Mouse (Mus musculus): ENCODE results near the gene Wdfy2. TPM values are rescaled to one million over a fixed set of nuclear protein-coding genes. Genes with fewer than 3 reads are reported as not detected.
"Not testable (repeated sequence)": the region's sequence is repeated elsewhere in the genome, so short reads cannot be mapped to it uniquely, and the experiment has no call there.

Wdfy2 gene
- total RNA-seq, 2 experiments from 2014 or later: 25.5 to 29.0 TPM

DNA sequence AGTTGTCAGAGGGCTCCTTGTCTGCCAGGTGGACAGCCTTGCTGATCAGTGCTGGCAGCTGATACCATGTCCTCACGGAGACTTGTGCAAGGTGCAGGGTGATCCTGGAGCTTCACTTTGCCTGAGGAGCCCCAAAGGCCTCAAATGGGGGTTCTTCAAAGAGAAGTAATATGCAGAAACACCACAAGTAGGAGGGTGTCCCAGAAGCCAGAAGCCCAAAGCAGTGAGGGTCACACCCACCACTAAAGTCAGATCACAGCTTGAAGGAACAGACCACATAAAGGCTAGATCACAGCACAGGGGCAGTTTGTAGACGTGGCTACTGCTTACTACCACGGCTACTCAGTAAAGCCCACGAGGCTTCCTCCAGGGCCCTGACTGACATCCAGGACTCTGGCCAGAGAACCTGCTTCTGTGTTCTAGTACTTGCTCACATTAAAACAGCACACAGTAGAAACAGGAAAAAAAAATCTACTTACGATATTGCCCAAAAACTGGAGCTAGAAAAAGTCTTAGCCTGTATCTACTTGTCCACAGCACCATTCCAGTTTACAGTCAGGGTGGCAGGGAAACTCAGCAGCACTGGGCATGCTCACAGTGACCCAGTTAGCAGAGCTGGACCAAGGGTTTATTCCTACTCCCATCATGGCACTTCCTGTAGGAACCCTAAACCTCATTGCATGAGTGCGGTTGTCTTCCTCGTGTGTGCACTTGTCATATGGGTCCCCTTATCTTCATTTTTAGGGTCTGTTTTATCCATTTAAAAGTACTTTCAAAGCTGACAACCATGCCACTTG is 41.4 kb downstream of the Wdfy2 start:
- no peak for DNase-seq

DNA sequence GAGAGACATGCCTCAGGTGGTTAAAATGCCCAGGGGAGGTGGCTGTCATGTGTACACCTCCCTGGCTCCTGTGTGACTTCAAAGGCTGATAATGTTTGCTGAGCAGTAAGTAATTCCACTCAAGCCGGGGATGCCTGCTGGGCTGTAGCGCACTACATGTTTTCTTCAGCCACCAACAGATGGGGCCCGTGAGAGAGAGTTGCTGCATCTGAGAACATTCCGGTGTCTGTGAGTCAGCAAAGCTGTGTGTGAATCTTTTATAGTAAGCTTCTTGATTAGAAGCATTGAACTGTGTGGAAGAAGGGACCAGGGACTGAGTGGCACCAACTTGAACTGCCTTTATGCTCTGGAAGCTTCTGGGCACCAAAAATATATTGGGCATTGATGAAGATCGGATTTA is 42.0 kb downstream of the Wdfy2 start:
- peak; percentile 82 for DNase-seq

DNA sequence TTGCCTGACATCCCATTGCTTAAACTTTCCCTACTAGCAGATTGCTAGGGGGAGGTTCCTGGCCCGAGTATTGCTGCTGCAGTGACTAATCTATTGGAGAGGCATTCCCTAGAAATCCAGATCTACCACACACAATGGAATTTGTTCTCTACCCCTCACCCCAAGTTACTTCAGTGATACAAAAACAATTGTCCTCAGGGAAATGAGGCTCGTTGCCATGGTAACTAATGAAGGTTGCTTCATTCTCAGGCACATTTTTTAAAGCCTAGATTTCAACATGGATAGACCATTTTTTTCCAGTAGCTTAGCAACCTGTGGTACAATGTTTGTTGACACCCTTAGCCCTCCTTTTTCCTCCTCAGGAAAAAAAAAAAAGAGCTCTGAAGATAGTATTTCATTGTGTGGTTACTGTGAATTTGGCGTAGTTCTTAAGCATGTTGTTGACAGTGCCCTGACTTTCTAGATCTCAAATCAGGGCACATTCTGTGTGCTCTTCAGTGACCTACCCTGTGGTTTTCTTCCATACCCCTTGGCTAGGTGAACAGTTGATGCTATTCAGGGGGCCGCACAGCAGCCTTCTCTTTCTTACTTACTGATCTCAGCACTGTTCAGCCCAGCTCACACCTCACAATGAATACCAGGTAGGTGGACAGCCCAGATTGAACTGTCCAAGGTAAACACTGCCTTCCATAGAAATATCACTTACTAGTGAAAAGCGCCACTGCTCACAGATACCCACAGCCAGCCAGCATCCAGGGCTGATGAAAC is 42.8 kb downstream of the Wdfy2 start:
- peak; percentile 57 for DNase-seq

DNA sequence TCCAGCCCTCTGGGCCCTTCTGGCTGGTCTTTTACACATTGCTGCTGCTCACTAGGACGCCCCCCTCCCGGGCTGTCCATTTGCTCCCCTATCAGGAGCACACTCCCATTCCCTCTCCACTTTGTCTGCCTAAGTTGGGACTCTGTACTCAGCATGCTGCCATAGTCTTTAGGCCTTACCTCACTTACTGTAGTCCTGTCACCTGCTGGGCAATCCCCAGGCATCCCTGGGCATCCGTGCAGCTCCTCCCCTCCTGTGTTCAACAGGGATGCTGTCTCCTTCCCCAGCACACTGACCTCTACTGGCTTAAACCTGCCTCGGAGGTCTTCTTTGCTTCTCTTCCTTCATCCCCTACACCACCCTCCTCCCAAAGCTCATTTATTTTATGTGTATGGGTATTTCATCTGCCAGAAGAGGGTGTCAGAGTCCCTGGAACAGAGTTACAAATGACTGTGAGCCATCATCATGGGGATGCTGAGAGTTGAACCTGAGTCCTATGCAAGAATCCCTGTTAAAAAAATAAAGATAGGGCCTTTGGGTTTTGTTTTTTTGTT is 44.7 kb downstream of the Wdfy2 start:
- no peak for DNase-seq

DNA sequence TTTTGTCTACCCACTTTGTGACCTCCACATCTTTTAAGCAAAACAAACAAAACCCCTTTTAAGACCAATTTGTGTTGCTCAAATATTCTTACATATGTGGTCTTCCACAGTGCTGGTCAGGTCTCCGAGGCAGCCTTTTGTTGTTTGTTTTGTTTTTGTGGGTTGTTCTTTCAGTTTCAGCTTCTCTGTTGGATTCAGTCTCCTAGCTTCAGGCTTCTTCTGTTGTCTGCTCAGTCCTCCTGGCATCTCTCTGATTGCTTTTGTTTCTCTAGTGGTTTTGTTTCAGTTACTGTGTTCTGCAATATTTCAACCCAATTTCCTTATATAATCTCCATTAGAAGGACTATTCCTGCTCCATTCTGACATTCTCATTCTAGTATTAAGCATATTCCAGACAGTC is 46.1 kb downstream of the Wdfy2 start:
- no peak for DNase-seq

DNA sequence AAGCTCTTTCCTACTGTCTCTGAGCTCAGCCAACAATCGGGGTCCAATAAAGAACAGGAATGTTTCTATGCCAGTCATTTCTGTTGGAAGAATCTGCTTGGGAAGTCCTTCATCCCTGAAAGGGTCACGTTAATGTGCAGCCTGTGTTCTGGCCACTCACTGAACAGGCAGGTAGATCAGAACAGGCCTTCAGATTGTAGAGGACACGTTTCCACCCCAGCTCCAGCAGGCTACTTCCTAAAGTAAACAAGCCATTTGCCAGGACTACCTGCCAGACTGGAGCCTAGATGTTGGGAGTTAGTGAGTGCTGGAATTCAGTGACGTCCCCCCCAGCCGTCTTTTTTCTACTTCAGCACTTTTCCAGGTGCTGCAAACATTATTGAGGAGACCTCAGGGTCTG is 46.7 kb downstream of the Wdfy2 start:
- no peak for DNase-seq

DNA sequence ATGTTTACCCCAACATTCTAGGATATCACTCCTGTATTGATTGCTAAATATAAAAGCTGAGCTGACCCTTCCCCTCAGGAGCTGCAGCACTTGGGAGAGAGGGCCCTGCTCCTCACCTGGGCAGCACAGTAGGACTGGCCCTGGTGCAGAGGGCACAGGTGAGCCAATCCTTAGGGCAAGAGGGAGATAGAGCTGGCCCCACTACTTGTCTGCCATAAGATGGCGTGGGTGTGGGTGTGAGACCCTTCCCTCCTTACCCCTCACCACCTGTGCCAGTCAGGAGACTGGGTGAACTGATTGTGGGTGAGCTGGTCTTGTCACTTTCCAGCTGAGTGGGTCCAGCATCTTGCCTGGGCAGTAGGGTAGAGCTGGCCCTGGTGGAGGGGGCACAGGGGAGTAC is 47.2 kb downstream of the Wdfy2 start:
- no peak for DNase-seq

DNA sequence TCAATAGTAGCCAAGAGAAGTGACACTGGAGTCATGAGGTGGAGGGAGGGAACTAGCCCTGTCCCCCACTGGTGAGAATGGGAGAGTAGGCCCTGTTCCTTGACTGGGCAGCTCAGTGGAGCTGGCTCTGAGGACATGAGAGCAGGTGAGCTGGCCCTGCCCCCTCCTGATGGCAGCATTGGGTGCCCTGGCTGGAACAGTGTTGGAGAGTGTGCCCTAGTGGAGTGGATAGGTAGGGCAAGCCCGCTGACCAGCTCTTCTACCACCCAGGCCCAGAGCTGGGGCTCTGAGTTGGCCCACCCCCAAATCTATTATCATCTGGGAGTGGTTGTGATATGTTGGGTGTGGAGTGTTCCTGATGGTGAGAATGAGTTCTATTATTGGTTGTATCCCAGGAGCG is 47.7 kb downstream of the Wdfy2 start:
- no peak for DNase-seq

DNA sequence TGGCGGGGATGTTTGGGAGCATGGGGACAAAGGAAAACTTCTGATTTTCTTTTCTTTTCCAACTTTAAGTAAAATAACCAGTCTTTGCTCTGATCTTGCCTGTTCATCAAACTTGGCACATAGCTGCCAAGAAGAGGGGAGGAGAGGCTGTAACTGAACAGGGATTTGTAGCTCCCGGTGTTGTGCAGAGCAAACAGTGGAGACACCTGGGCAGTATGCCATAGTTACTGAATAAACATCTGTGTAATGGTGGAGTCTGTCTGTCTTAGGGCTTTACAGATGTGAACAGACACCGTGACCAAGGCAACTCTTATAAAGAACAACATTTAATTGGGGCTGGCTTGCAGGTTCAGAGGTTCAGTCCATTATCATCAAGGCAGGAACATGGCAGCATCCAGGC is 53.9 kb downstream of the Wdfy2 start:
- DNase-seq: no peak

DNA sequence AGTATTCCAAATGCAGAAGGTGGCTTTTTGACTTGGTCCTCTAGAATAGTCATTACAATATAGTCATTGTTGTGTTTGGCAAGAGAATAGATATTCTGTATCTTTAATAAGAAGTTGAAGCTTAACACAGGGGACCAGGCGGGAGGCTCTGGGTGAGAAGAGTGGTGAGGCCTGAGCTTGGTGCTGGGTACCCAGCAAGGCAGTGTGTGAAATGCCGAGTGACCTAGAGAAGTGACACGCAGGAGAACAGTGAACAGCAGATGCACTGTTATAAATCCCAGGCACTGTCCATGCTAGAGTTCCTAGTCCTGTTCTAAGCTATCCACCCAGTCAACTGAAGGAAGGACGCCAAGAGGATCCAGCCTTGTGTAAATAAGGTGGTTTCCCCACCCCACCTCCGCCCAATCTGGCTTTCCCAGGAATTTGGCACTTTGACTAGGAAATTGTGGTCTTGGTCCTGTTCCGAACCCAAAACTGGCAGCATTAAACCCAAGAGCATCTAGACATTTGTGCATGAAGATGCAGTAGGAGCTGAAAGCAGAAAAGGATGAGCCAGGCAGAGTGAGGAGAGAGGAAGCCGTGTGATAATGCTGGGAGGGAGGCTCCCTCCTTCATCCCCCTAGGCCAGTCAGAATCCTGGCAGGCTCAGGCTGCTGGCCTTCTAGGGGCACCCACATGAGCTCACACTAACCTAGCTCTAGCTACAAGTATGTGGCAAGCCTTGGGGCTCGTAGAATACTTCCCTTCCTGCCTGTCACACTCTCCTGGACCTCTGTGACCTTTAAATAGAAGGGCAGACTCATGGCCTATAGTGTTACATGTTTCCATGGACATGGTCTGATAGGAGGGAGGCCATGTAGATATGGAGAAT is 55.5 kb downstream of the Wdfy2 start:
- DNase-seq: no peak

DNA sequence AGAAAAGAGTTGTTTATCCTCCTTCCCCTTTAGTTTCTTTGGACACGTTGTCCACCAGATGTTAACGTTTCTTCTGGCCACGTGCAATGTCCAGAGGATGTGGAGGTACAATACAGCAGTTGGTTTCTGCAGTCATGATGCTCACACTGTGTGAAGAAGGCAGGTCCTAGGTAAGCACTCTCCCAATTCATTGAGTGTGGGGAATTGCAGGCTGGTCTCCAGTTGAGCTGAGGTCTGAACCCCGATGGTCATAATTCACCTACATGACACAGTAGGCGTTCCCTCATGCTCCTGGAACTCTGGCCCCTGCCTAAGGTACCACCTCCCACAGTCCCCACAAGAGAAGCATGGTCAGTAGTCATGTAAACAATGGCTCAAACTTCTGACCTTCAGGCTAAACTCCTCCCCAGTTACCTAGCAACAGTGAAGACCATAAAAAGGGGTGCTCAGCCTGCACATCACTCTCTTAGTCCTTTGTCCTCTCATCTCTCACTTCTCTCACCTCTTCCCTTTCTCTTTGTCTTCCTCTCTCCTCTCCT is 56.2 kb downstream of the Wdfy2 start:
- DNase-seq: not testable (repeated sequence)

DNA sequence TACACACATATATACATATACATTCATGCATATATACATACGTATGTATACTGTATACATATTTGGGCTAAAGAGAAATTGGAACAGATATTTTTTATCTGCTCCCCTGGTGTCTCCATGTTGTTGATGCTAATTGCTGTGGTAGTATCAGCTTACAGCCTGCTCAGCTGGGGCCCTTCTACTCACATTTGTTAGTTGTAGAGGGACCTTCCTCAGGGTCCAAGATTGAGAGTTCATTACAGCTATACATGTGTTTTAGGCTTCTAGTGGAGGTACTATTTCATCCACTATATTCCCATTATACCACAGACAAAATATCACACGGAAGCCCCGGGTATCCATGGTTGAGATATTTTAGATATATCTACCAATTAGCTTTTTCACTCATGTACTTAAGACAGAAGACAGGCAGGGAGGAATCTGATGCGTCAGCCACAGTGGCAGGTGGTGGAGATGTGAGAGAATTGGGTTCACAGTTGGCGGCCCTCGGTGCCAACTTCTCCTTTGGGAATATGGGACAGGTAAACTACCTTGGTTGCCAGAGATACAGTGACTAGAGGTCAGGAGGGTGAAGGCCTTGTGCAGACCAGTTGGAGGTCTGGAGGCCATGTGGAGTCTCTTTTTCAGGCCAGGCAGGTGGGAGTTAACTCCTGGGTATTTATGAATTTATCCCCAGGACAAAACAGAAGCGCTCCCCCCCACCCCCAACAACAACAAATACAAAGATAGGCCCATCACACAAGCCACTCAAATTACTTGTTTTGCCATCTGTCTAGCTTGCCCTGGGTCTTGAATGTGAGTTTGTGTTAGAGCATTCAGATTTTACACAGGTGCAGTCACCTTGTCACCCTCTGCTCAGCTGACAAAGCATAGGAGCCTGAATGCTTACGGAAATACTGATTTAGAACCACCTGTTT is 57.7 kb downstream of the Wdfy2 start:
- no peak for DNase-seq

DNA sequence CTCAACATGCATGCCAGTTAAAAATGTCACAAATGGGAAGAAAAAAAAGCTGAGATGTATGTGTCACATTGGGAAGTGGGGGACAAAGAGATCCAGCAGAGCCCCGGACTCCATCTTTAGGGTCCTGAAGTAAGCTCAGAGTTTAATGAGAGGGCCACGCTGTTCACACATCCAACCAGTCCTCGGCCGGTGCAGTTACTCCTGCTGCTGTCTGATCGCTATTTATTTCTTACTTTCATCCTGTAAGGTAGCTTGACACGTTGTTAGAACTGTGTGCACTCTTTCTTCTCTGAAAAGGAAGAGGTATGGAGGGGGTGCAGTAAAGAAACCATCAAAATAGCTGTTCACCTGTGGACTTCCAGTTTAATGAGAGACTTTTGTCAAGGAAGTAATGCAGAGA is 60.6 kb downstream of the Wdfy2 start:
- DNase-seq: no peak

DNA sequence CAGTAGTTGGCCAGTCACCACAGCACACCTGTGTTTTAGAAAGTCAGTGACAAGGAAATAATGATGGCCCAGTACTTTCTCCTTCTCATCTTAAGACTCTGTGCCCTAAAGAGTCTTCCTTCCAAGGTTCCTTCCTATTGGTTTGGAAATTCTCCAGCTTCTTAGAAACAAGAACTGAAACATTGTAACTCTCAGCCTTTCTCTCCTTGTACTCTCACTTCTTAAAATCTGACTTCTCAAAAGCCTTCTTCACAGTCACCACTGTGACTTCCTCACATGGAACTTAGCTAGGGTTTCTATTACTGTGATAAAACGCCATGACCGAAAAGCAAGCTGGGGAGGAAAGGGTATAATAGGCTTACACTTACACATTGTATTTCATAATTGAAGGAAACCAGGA is 70.4 kb downstream of the Wdfy2 start:
- DNase-seq: no peak

DNA sequence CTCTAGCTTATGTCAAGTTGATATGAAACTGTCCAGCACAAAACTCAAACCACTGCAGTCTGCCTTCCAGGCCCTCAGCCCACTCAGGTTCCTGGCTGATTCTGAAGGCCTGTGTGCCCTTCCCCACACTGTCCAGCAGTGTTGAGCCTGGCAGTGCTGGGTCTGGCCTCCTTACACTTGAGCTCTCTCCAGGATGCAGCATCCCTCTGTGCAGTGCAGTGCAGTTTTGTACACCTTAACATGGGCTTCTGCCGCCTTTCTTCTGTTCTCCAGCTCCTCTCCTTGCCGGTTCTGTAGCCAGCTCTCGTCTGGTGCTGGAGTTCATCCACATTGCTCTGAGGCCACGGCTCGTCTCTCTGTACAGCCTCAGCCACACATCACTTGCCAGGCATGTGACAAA is 71.1 kb downstream of the Wdfy2 start:
- no peak for DNase-seq

DNA sequence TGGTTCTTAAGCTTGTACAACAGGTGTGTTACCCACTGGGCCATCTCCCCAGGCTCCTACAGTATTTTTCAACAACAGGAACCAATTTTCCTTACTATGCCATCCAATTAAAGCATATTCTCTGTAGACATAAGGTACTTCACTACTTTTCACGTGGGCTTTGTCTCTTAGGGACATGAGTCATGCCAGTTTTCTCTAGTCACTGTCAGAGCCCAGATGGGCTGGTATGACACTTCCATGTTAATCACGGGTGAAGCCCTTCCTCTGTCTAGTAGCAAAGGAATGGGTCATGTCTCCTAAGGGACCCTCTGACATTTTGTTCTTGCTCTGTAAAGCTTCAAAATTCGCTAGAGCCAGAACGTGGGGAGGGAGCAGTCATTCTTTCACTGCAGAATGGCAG is 73.4 kb downstream of the Wdfy2 start:
- no peak for DNase-seq

DNA sequence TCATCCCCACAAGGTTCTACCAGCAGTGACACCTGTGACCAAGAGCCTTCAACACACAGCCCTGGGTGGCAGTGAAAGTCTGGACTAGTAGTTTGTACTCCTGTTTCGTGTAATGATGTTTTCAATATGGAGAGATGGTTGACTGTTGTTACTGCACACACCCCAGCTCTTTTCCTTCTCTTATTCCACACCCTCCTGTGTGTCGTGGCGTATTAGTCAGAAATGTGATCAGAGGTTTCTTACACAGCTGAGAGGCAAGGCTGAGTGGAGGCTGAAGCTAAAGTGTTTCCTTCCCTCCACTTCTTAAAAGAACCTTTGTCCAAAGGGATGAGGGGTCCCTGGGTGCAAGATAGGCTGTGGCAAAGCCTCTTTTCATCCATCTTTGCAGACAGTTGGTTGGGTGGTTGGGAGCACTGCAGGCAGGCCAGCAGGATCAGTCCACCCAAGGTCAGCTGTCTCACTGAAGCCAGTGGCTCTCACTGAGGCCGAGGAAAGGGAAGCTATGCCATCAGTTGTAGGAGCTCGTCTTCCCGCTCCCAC is 77.7 kb downstream of the Wdfy2 start:
- no peak for DNase-seq

DNA sequence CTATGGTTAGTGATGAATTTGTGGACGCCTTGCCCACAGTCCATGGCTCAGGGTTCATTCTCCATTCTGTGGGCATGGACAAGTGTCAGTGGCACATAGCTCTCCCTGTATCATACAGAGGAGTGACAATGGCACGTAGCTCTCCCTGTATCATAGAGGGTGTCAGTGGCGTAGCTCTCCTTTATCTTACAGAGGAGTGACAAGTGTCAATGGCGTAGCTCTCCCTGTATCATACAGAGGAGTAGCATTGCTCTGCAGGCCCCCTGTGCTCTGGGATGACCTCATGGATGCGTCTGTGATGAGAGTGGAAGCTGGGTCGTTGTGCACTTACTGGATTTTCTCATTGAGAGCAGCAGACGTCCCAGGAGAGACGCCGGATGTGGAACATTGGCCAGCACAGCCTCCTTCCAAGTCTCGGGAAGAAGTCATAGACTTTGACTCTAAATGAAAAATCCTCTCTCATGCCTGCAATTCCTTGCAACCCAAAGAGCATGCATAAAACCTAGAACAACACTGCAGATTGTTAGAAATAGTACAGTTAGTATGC is 79.1 kb downstream of the Wdfy2 start:
- no peak for DNase-seq

DNA sequence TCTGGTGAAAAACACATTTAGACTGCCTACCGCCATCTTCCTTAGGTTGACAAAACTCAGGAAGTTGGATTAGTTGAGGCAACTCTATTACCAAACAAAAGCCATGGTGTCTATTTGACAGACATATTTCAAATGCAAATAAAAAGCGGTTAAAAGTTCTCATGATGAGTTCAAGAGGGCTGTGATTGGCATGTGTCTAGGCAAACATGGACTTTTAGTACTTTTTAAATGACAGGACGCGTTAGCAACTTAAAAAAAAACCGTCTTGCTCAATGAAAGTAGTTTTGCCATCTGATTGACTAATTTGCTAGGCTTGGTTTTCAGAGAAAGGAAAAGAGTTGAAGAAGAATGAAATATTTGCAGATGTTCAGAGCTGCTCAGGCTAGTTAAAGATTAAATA is 83.9 kb downstream of the Wdfy2 start:
- no peak for DNase-seq

DNA sequence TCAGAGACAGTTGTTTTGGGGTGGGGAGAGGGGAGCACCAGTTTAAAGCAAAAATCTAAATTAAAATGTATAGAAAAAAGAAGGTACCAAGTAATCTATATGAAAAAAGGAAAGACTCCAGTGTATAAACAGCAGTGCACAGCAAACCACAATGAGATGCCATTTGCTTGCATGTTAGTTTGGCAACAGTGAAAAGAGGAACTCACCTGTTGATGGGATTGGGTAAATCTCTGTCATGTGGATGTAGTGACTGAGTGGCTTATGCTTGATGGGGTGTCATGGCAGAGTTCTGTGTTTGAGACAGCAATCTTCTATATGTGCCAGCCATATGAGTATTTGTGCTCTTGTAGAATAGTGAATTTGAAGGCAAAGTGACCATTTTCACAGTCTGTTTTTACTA is 85.2 kb downstream of the Wdfy2 start:
- DNase-seq: no peak

DNA sequence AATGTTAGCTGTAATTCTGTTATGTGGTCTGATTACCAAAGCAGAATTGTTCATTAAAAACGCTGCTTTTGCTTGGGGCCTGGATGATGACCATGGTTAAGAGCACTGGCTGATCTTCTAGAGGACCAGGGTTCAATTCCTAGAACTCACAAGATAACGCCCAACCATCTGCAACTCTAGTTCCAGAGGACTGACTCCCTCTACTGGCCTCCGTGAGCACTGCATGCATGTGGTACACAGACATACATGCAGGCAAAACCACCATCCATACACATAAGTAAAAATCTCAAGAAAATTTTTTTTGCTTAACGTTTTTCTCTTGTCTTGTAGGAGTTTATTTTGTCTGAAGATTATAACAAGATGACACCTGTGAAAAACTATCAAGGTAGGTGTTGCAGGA is 87.3 kb downstream of the Wdfy2 start:
- no peak for DNase-seq

Data from adrenal gland, postnatal 10 days (tissue).